ENCODE assay signal across 9 mouse cellular contexts in genomic region chr12:111816967-111817366, GRCm38 (mm10). TPM values are rescaled to one million over a fixed set of nuclear protein-coding genes. Genes with fewer than 3 reads are reported as not detected.
DNase-seq lines count a peak whose midpoint lies in the region; ATAC-seq and TF ChIP-seq lines count a peak whose summit lies in the region.
"Had no signal": no experiment of that assay in that cellular context is flagged by ENCODE, and none has a peak within 500 bp of the region (broad histone marks: within the 10 kb centered on the region; RNA-seq: fewer than 3 reads in every experiment).

No protein-coding gene starts in this region.

- no peaks in the 10 kb centered on the region for H3K36me3 ChIP-seq in embryonic facial prominence, embryonic 12.5 days
- H3K36me3 ChIP-seq in embryonic facial prominence, embryonic 10.5 days (replicated peaks): peaks cover 14% of the 10 kb centered on the region
- no peaks in the 10 kb centered on the region for H3K36me3 ChIP-seq in lung, postnatal 0 days (ENCODE audit: insufficient read depth, low read length)
- H3K36me3 ChIP-seq in stomach, embryonic 16.5 days (ENCODE audit: control insufficient read depth, insufficient read depth, low read length): no peaks in the 10 kb centered on the region

- no peak for TF ChIP-seq POLR2A in lung, adult 2 months (IDR thresholded peaks at IDR 0.05; ENCODE audit: borderline replicate concordance, extremely low read depth, low read depth, low read length)

- TF ChIP-seq EP300 in lung, postnatal 0 days (IDR thresholded peaks at IDR 0.05): no peak

- no peak overlapping the region for H3K4me3 ChIP-seq in embryonic facial prominence, embryonic 12.5 days
- H3K4me3 ChIP-seq in embryonic facial prominence, embryonic 10.5 days: no peak overlapping the region
- no peak overlapping the region for H3K4me3 ChIP-seq in lung, postnatal 0 days (ENCODE audit: low read depth, low read length)
- no peak overlapping the region for H3K4me3 ChIP-seq in lung, adult 2 months (replicated peaks; ENCODE audit: extremely low read depth, low read depth, low read length)
- no peak overlapping the region; the same call in 1 of the 2 replicates for H3K4me3 ChIP-seq in stomach, embryonic 16.5 days (replicated peaks; ENCODE audit: low read length)

- ATAC-seq in embryonic facial prominence, embryonic 12.5 days (ENCODE audit: insufficient number of reproducible peaks, insufficient read depth, low FRiP score, low TSS enrichment): no peak
- ATAC-seq in lung, postnatal 0 days: no peak
- ATAC-seq in stomach, embryonic 16.5 days (ENCODE audit: insufficient read depth, low FRiP score): no peak

- H3K9me3 ChIP-seq in embryonic facial prominence, embryonic 12.5 days: no peaks in the 10 kb centered on the region
- no peaks in the 10 kb centered on the region for H3K9me3 ChIP-seq in embryonic facial prominence, embryonic 10.5 days
- H3K9me3 ChIP-seq in lung, postnatal 0 days (ENCODE audit: low read length): no peaks in the 10 kb centered on the region
- no peaks in the 10 kb centered on the region for H3K9me3 ChIP-seq in stomach, embryonic 16.5 days (replicated peaks; ENCODE audit: control insufficient read depth, low read length)

- no peak overlapping the region for H3K9ac ChIP-seq in embryonic facial prominence, embryonic 12.5 days
- H3K9ac ChIP-seq in lung, postnatal 0 days (replicated peaks; ENCODE audit: low read depth): no peak overlapping the region
- peak overlapping the region; percentile 32 for H3K9ac ChIP-seq in stomach, embryonic 16.5 days (ENCODE audit: low read length)

- no peak; the same call in 1 of the 2 replicates for TF ChIP-seq CTCF in lung, postnatal 0 days (IDR thresholded peaks at IDR 0.05)
- no peak for TF ChIP-seq CTCF in lung, adult 2 months (IDR thresholded peaks at IDR 0.05; ENCODE audit: insufficient read depth, low read length)

- 71% methylated on average over 9 of the region's 9 CpGs for WGBS in embryonic facial prominence, embryonic 12.5 days
- 83% methylated on average over 9 of the region's 9 CpGs for WGBS in embryonic facial prominence, embryonic 10.5 days
- WGBS in lung, postnatal 0 days: 45% methylated on average over 9 of the region's 9 CpGs
- WGBS in lung, adult 2 months: 62% methylated on average over 9 of the region's 9 CpGs
- WGBS in stomach, embryonic 16.5 days: 34% methylated on average over 9 of the region's 9 CpGs

- H3K4me2 ChIP-seq in embryonic facial prominence, embryonic 12.5 days (replicated peaks): peak overlapping the region; percentile 68; the same call in 1 of the 2 replicates
- H3K4me2 ChIP-seq in lung, postnatal 0 days (replicated peaks; ENCODE audit: low read depth, low read length): peak overlapping the region; percentile 60
- peak overlapping the region; percentile 65 for H3K4me2 ChIP-seq in stomach, embryonic 16.5 days (ENCODE audit: low read depth, low read length)

- H3K27me3 ChIP-seq in embryonic facial prominence, embryonic 12.5 days: no peaks in the 10 kb centered on the region
- H3K27me3 ChIP-seq in embryonic facial prominence, embryonic 10.5 days (replicated peaks; ENCODE audit: low read depth, poor library complexity, severe bottlenecking): no peaks in the 10 kb centered on the region
- H3K27me3 ChIP-seq in lung, postnatal 0 days (replicated peaks; ENCODE audit: insufficient read depth, low read length): no peaks in the 10 kb centered on the region
- H3K27me3 ChIP-seq in stomach, embryonic 16.5 days (ENCODE audit: control insufficient read depth, insufficient read depth, low read length): no peaks in the 10 kb centered on the region

- DNase-seq in embryonic facial prominence, embryonic 10.5 days (ENCODE audit: low spot score): no peak
- DNase-seq in lung, postnatal 0 days (ENCODE audit: low spot score): no peak
- DNase-seq in lung, adult 2 months: no peak
- DNase-seq in kidney, postnatal 14 days: peak; percentile 48
- no peak for DNase-seq in adrenal gland, adult 18-20 months (ENCODE audit: low spot score in 2 of 2)
- no peak for DNase-seq in urinary bladder, postnatal 14 days (ENCODE audit: low spot score)
- DNase-seq: spleen, adult 18-20 months had no signal

- peaks cover 43% of the 10 kb centered on the region for H3K4me1 ChIP-seq in embryonic facial prominence, embryonic 12.5 days
- peaks cover 44% of the 10 kb centered on the region for H3K4me1 ChIP-seq in embryonic facial prominence, embryonic 10.5 days
- H3K4me1 ChIP-seq in lung, postnatal 0 days (ENCODE audit: insufficient read depth, low read depth, low read length): peaks cover 27% of the 10 kb centered on the region
- peaks cover 13% of the 10 kb centered on the region; the same call in 1 of the 2 replicates for H3K4me1 ChIP-seq in lung, adult 2 months (ENCODE audit: control insufficient read depth, insufficient read depth, low read length)
- H3K4me1 ChIP-seq in stomach, embryonic 16.5 days (ENCODE audit: control insufficient read depth, insufficient read depth, low read length): peaks cover 56% of the 10 kb centered on the region

- no peak overlapping the region for H3K27ac ChIP-seq in embryonic facial prominence, embryonic 12.5 days
- no peak overlapping the region for H3K27ac ChIP-seq in embryonic facial prominence, embryonic 10.5 days (replicated peaks)
- H3K27ac ChIP-seq in lung, postnatal 0 days (ENCODE audit: low read length): peak overlapping the region; percentile 98
- H3K27ac ChIP-seq in stomach, embryonic 16.5 days (ENCODE audit: low read length): peak overlapping the region; percentile 69

RNA-seq across cellular contexts. Expression of gene Zfyve21, which starts 3.0 kb away (rescaled TPM):
- 88.9 and 90.9 TPM in 2 replicates for polyA plus RNA-seq in embryonic facial prominence, embryonic 12.5 days (2016; fragmentation: Nextera tagmentation; extraction: Ambion mirVana)
- polyA plus RNA-seq in embryonic facial prominence, embryonic 10.5 days (2016; fragmentation: Nextera tagmentation; extraction: Ambion mirVana): 75.0 TPM in 2 replicates
- polyA plus RNA-seq in lung, postnatal 0 days (2015; fragmentation: Nextera tagmentation; extraction: Ambion mirVana): 160 and 163 TPM in 2 replicates
- polyA plus RNA-seq in lung, adult 2 months (2012; rRNA removed): 79.8 and 83.4 TPM in 2 replicates
- polyA plus RNA-seq in stomach, embryonic 16.5 days (2015; fragmentation: Nextera tagmentation; extraction: Ambion mirVana): 131 and 137 TPM in 2 replicates
- 100 to 1,000 TPM in 1 of 2 experiments, 10 to 100 TPM in 1; 84.6 to 101 TPM for total RNA-seq in adrenal gland, adult 18-20 months (2021)

RNA-seq across cellular contexts. Expression of gene Xrcc3, which starts 3.3 kb away (rescaled TPM):
- polyA plus RNA-seq in embryonic facial prominence, embryonic 12.5 days (2016; fragmentation: Nextera tagmentation; extraction: Ambion mirVana): 10.8 and 11.2 TPM in 2 replicates
- polyA plus RNA-seq in embryonic facial prominence, embryonic 10.5 days (2016; fragmentation: Nextera tagmentation; extraction: Ambion mirVana): 21.7 and 22.2 TPM in 2 replicates
- 1.8 and 2.1 TPM in 2 replicates for polyA plus RNA-seq in lung, postnatal 0 days (2015; fragmentation: Nextera tagmentation; extraction: Ambion mirVana)
- 3.2 and 3.6 TPM in 2 replicates for polyA plus RNA-seq in lung, adult 2 months (2012; rRNA removed)
- polyA plus RNA-seq in stomach, embryonic 16.5 days (2015; fragmentation: Nextera tagmentation; extraction: Ambion mirVana): 6.9 and 9.9 TPM in 2 replicates
- total RNA-seq in adrenal gland, adult 18-20 months (2021): 10 to 100 TPM; 13.0 to 13.7 TPM

RNA-seq across cellular contexts. Expression of gene Klc1, which starts 58.3 kb away (rescaled TPM):
- 149 and 157 TPM in 2 replicates for polyA plus RNA-seq in embryonic facial prominence, embryonic 12.5 days (2016; fragmentation: Nextera tagmentation; extraction: Ambion mirVana)
- polyA plus RNA-seq in embryonic facial prominence, embryonic 10.5 days (2016; fragmentation: Nextera tagmentation; extraction: Ambion mirVana): 130 and 131 TPM in 2 replicates
- 86.1 and 89.6 TPM in 2 replicates for polyA plus RNA-seq in lung, postnatal 0 days (2015; fragmentation: Nextera tagmentation; extraction: Ambion mirVana)
- polyA plus RNA-seq in lung, adult 2 months (2012; rRNA removed): 101 and 113 TPM in 2 replicates
- 90.8 and 96.1 TPM in 2 replicates for polyA plus RNA-seq in stomach, embryonic 16.5 days (2015; fragmentation: Nextera tagmentation; extraction: Ambion mirVana)
- total RNA-seq in adrenal gland, adult 18-20 months (2021): 100 to 1,000 TPM in 1 of 2 experiments, 10 to 100 TPM in 1; 93.1 to 126 TPM

Comparison
In these comparisons a context has a peak if more than half of its experiments do, and no peak if none do; other contexts are left out.
1. H3K27ac ChIP-seq: peak in lung, postnatal 0 days (single experiment) and stomach, embryonic 16.5 days (single experiment); none in embryonic facial prominence, embryonic 12.5 days (single experiment) and embryonic facial prominence, embryonic 10.5 days (single experiment).
2. Peak in every context shown above with its lines, with median percentiles within 50 percentile points of each other: H3K4me2 ChIP-seq.